Mouse (Mus musculus) mouse embryonic stem cell (cell line): Measurements from ENCODE around the gene Rhot1.

Experiments
- in situ Hi-C, 2 experiments: fragments of 300-500 bp; cut with MboI; formaldehyde crosslinking; loops; 1 replicate in 1 of 2; 3 replicates in 1 of 2; pipeline ENCODE4 v1.14.3; 2019 to 2020; ENCODE audit warnings: low sequenced_read_pairs in 2 of 2, low pct_unique_long_range_greater_than_20kb in 1 of 2, mixed read lengths in 1 of 2; ENCODE audit not compliant: unreplicated experiment in 1 of 2

Rhot1 gene

DNA sequence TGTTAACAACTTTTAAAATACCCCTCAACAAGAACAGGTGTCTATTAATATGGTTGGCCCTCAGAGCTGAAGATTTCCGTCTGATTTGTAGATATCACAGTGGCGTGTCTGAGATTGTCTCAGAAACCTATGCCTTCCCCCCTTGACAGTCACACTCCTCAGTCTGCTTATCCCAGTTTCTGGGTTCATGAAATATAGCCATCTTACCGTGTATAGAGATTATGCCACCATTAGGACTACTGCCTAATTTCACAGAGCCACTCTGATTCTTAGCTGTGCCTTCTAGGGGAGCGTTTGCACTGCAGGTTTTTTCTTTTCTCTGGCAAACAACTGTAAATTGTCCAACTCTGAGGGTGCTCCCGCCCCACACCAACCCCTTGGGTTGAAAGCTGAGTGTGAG, 62.3 kb downstream of the Rhot1 start:
- in situ Hi-C loops: no loop called here

DNA sequence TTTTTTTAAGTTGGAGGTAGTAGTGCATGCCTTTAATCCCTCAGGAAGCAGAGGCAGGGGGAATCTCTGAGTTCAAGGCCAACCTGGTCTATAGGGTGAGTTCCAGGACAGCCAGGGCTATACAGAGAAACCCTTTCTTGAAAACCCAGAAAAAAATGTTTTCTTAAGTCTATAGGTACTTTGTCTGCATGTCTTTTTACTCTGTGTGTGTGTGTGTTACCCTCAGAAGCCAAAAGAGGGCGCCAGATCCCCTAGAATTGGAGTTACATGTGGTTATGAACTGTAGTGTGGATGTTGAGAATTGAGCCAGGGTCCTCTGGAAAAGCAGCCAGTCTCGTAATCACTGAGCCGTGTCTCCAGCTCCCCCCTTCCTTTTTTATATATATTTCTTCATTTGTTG, 66.2 kb downstream of the Rhot1 start:
- in situ Hi-C loops: no loop called here

DNA sequence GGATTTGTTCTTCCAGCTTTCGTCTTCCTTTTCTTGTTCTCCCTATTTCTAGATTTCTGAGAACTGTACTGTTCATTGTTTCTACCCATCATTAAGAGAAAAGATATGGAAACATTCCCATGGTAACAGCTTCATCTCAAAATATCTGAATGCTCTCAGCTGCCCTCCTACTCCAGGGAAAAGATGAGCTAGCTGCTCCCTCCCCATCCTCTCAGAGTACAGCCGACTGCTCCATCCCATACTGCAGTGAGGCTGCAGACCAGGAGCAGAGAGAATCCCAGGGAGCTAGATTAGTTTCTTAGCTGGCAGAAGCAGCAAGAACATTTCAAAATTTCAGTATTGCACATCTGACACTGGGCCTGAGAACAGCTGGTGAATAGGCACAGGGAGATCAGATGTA, 69.2 kb downstream of the Rhot1 start:
- in situ Hi-C loops: no loop called here

DNA sequence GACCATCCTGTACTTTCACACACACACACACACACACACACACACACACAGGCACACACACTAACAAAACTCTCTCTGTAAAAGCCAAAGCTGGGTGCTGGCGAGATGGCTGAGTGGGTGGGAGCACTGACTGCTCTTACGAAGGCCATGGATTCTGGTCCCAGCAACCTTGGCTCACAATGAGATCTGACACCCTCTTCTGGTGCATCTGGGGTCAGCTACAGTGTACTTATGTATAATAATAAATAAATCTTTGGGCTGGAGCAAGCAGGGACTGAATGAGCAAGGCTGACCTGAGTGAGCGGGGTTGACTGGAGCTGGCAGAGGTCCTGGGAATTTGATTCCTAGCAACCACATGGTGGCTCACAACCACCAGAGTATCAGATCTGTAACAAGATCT, 75.0 kb downstream of the Rhot1 start:
- in situ Hi-C loops: no loop called here

DNA sequence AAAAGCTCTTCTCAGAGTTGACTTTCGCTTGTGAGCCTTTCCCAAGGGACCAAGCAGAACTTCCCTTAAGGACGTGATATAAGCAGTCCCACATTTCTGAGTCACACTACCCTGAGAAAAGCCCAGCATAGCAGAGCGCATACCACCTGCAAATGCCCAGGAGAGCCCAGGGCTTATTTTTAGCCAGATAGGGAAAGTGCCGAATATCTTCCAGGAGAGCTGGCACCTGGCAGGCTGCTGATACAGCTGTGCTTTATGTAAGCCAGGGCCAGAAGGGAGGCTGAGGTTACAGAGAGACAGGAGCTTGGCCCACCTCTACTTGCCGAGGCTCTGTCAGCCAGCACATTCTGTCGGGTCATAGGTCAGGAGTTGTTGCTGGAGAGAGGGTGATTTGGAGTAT, 75.8 kb downstream of the Rhot1 start:
- in situ Hi-C loops: no loop called here

DNA sequence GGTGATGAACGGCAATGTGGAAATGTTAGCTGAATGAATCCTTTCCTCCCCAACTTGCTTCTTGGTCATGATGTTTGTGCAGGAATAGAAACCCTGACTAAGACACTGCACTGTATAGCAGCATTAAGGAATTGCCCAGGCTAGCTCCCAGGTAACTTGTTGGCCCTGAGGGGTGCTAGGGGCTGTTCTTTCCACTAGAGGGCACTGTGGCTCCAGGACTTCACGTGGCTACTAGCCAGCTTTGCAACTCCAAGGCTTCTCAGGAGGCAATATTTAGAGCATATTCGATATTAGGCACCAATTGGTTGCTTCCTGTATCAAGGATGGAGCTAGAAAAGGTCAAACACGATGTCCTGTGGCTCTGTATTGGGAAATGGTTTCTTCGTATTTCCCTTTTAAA, 78.3 kb downstream of the Rhot1 start:
- in situ Hi-C loops: no loop called here

DNA sequence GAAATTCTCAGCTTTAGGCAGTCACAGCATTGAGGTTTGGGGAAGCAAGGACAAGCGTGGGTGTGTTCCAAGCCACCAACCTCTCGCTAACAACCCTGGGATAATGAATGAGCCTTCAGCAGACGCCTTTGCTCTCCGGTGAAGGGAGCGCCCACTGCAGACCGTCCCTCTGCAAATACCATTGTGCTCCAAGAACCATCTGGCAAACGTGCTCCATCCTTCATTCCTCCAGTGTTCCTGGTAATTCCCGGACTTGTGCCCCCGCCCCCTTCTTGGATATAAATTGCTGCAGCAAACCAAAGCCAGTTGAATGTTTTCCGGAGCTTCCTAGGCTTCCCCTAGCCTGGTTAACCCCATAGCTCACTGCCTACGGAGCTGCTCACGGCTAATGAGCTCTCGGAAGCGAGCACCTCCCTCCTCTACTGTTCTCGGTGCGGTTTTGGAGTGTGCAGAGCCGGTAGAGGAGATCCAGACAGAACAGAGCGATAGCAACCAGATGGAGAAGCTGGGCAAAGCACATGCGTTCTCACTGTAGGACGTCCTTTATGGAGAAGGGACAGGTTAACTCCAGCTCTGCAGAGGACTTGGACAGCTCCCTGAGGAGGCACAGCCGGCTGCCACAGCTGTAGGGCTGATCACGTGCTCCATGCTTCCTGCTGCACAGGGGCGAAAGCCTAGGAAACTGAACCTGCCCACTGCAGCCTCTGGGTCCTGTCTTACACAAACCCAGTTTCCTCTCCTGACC, 81.1 kb downstream of the Rhot1 start:
- in situ Hi-C loops: loop anchor here (10.0 kb wide), 2 partner anchors 55 to 65 kb away; no protein-coding TSS in a partner anchor

DNA sequence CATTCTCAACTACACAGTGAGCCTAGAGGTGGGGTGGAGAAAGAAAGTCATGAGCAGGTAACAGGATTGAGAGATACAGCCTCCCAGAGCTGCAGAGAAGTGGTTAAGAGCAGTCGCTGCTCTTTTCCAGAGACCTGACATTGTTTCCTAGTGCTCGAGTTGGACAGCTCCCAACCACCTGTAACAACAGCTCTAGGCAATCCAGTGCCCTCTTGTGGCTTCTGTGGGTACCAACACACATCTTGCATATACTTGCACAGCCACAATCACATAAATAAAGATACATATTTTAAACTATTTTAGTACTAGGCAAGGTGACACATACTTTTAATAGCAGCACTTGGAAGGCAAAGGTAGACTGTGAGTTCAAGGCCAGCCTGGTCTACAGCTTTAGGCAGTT, 82.2 kb downstream of the Rhot1 start:
- in situ Hi-C loops: loop anchor here (10.0 kb wide), 2 partner anchors 54 to 64 kb away; no protein-coding TSS in a partner anchor

DNA sequence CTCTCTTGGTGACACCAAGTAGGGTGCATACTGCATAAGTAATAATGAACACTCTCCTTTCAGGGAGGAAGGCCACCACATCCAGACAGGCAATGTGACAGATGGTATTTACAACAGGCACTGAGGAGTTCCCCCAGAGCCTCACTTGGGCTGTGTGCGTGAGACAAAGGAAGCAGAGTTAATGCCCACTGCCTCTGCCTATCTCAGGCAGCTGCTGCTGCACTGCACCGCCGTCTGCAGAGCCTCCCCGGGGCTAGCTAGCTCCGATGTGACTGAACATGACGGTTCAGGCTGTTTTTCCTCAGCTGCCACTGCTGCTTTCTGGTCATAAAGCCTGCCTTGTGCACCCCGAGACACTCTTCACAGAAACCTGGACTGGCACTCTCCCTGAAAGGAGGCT, 83.6 kb downstream of the Rhot1 start:
- in situ Hi-C loops: loop anchor here (10.0 kb wide), 2 partner anchors 52 to 62 kb away; no protein-coding TSS in a partner anchor

DNA sequence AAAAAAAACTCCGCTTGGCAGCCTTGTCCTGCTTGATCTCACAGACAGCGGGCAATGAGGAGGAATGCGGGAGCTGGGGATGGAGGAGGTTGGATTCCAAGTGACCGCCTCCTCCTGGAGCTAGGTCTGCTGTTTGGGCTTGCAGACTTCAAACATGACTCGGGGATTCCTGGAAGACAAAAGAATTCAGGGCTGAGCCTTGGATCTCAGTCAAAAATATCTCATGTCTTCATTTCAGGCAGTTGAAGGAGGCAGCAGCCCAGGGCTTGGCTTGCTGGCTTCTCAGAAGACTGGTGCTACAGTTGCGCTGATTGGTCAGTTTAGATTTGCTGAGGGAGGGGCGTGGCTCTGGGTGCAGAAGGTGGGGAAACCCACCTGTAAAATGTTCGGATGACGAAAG, 86.2 kb downstream of the Rhot1 start:
- in situ Hi-C loops: loop anchor here (10.0 kb wide), 2 partner anchors 50 to 60 kb away; no protein-coding TSS in a partner anchor

DNA sequence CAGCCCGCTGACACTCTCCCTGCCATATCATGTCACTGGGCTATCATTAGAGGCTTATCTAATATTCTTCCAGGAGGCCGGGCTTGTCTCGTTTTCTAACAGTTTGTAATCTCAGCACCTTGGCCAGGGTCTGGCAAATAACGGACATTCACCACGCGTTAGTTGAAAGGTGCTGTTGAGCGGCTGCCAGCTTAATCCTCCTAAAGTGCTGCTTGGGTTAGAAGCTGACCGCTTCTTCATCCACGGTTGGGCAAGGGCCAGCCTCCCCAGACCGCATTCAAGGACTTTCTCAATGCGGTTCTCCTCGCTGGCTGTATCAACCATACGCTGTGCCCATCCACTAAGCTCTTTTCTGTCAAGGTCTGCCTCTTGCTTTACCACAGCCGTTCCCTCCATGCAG, 87.0 kb downstream of the Rhot1 start:
- in situ Hi-C loops: loop anchor here (10.0 kb wide), 2 partner anchors 49 to 59 kb away; no protein-coding TSS in a partner anchor

DNA sequence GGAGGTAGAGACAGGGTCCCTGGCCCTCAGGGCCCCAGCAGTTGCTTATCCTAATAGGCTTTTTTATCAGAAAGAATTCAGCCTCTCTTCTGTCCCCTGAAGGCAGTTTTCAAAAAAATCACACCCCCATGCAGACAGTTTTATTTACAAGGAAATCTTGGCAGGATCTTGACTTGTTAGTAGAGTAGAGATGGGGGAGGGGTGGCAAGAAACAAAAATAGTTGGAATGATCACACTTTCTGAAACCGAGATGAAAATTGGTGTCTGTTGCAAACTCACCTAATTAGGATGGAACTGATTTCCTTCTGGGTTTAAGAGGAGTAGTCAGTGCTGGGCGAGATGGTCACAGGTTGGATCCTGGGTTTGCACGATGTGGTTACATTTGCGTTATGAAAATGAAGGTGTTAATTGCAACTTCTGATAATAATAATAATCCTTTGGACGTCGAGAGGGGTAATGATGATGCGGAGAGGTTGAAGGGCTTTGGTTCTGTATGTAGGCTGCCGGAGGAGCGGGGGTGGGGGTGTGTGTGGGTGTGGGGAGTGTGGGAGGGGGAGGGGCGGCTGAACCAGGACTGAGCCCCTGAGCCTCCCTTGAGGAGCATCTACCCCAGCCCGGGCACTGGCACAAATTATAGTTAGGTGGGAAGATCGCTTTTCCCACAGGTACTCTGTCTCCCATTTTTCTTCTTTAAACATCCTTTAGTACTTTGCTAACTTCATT, 90.9 kb downstream of the Rhot1 start:
- in situ Hi-C loops: loop anchor here (10.0 kb wide), 2 partner anchors 45 to 55 kb away; no protein-coding TSS in a partner anchor

DNA sequence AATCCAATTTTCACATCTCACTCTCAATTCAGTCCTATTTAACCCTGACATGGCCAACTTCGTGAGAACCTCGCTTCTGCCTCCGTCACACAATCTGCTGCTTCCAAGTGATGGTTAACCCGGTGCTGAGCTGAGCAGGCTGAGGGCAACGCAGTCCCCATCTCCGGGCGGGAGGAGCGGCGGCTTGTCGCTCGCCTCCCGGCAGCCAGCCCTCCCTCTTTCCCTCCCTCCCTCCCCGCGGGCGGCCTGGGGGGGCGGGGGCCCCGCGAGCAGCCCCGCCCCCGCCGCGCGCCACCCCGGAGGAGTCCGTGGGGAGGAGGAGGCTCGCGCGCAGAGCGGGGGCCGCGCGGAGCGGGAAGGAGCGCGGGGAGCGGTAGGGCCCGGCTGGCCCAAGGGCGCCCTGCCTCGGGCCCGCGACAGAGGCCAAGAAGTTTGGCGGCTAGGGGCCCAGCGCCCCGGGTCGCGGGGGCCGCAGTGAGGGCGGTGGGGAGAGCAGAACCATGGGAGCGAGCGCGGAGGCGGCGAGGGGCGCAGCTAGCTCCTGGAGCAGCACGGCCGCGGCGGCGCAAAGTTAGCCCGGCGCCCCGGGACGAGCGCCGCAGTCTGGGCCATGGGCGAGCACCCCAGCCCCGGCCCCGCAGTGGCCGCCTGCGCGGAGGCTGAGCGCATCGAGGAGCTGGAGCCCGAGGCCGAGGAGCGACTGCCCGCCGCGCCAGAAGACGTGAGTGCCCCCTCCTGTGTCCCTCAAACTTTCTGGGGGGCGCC, 91.9 kb downstream of the Rhot1 start, which contains the start of gene Rhbdl3:
Gene Rhbdl3 (plus strand): TSS at position 362 of the 765 bp plus-strand sequence.
- in situ Hi-C loops: no loop called here

DNA sequence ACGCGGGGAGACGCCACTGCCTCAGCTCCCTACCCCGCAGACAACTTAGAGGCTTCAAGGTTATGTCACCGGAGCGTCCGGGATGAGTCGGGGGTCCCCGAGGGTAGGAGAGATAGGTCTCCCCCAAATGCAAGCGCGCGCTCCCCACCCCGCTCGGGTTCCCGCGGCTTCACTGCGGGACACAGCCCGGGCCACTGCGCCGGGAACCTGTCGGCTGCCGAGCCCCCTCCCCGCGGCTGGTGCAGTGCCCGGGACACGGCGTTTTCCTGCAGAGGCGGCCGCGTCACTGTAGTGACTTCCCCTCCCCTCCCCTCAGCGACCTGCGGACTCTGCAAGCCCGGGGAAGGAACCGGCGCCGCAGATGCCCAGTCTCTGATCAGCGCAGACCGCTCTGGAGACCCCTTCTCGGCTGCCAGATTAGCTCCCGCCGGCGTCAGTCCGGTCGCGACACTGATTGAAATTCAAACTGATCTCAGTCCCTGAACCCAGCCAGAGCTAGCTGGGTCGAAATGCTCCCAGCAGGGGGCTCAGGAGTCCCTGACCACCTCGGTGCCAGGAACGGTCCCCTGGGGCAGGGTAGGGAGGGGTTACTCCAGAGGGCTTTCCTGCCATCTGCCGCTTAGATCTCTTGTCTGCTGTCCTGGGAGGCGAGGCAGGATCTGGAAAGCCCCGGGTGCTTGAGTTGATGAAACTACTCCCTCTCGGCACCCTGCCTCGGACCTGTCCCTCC, 92.7 kb downstream of the Rhot1 start:
- in situ Hi-C loops: no loop called here

DNA sequence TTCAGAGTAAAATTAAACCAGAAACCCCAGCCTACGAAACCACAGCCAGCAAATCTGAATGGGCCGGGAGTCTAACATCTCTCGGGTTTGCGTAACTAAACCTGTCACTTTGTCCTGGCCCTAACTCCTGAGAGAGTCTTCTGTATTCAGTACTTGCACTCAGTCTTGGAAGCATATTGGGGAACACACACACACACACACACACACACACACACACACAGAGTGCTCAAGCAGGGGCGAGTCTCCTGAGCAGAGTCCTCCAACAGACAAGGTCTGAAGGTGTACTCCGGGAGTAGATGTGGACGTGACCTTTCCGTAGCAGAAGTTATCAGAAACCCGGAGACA, 93.2 kb downstream of the Rhot1 start:
- in situ Hi-C loops: no loop called here

DNA sequence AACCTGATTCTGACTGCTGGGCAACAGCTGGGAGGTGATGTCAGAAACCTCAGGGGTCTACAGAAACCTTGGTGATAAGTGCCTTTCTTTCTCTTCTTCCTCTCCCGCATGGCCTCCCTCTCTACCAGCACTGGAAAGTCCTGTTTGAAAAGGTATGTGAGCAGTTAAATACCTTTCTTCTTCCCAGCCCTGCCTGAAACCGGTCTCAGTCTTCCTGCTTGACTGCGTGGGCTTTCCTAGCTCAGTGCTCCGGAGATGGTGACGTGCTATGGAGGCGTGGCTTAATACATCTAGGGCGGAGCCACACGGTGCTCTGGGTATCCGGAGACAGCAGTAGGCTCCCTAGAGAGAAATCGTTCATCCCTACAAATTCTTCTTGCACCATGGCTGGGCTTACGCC, 93.7 kb downstream of the Rhot1 start:
- in situ Hi-C loops: no loop called here

DNA sequence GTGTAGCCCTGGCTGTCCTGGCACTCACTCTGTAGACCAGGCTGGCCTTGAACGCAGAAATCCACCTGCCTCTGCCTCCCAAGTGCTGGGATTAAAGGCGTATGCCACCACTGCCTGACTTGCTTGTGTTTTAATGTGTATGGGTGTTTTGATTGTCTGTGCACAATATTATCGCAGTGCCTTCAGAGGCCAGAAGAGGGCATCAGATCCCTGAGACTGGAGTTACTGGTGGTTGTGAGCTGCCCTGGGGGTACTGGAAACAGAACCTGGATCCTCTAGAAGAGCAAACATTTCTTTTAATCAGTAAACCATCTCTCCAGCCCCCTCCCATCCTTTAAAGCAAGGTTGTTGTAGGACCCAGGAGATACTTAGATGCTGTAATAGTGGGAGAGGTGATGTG, 94.9 kb downstream of the Rhot1 start:
- in situ Hi-C loops: no loop called here

DNA sequence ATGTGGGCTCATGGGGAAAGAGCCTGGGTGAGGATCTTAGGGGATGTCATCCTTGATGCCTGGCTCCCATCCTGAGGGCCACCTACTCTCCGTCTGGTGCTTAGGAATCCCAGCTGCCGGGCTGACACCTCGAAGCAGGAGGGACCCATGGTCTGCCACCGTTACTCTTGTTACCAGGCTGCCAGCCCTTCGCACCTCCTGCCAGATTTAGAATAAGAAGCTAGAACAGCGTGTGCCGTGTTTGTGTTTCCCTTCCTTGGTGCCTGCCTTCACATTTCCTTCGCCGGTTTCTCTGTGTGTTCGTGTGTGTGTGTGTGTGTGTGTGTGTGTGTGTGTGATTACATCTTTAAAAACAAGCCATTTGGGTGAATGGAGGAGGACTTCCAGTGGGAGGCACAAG, 96.0 kb downstream of the Rhot1 start:
- in situ Hi-C loops: no loop called here
